Mouse (Mus musculus) ES-E14 (cell line): ENCODE measurements at regions not wholly inside any gene's neighbourhood (a gene's known extent, or its start where the extent isn't known, plus 50 kb on each side); places are given as distances from the start of the nearest gene placed in this dataset.

Experiments used
- DNase-seq: peaks from one replicate; pipeline ENCODE4 v3.0.0-alpha.2; 2013; ENCODE audit warnings: low read depth, low spot score
- H3K27ac ChIP-seq: 2 replicates; pipeline ENCODE4 v1.5.1; 2012; ENCODE audit warnings: low read depth, mild to moderate bottlenecking, low read length, moderate library complexity, mixed read lengths; ENCODE audit not compliant: poor library complexity, insufficient read depth, severe bottlenecking
- H3K36me3 ChIP-seq: 2 replicates; pipeline ENCODE4 v1.6.1; 2012; ENCODE audit warnings: mild to moderate bottlenecking, low read length, moderate library complexity, mixed read lengths; ENCODE audit not compliant: control insufficient read depth, poor library complexity, insufficient read depth, severe bottlenecking
- H3K4me1 ChIP-seq, 2 experiments: fragments of 150-350 bp in 1 of 2; sonication (generic) in 1 of 2; 2 replicates each; pipeline ENCODE4 v1.6.1; 2012; ENCODE audit warnings: low read length in 2 of 2, mild to moderate bottlenecking in 1 of 2, mixed read lengths in 1 of 2; ENCODE audit not compliant: control insufficient read depth in 2 of 2, insufficient read depth in 2 of 2, poor library complexity in 1 of 2
- H3K4me3 ChIP-seq, 2 experiments: fragments of 150-350 bp in 1 of 2; sonication (generic) in 1 of 2; 2 replicates each; pipeline ENCODE4 v1.5.1; 2012; ENCODE audit warnings: low read length in 2 of 2, low read depth in 1 of 2, mild to moderate bottlenecking in 1 of 2, mixed read lengths in 1 of 2; ENCODE audit not compliant: insufficient read depth in 1 of 2, poor library complexity in 1 of 2, severe bottlenecking in 1 of 2
- H3K9ac ChIP-seq: 2 replicates; pipeline ENCODE4 v1.6.1; 2012; ENCODE audit warnings: low read depth, mild to moderate bottlenecking, low read length, mixed read lengths; ENCODE audit not compliant: poor library complexity, insufficient read depth, severe bottlenecking
- H3K9me3 ChIP-seq: fragments of 150-350 bp; sonication (generic); 2 replicates; pipeline ENCODE4 v1.6.1; 2012; ENCODE audit warnings: low read depth, mild to moderate bottlenecking, low read length; ENCODE audit not compliant: control insufficient read depth, insufficient read depth
- CHD2 ChIP-seq: IDR thresholded peaks from 2 replicates; pipeline ENCODE4 v1.6.1; 2014; ENCODE audit warnings: mild to moderate bottlenecking, low read depth, low read length, inconsistent platforms
- HCFC1 ChIP-seq: IDR thresholded peaks from 2 replicates; pipeline ENCODE4 v1.6.1; 2012; ENCODE audit warnings: low read length, inconsistent platforms, borderline replicate concordance; ENCODE audit not compliant: insufficient read depth
- MAFK ChIP-seq: IDR thresholded peaks from 2 replicates; pipeline ENCODE4 v1.6.1; 2014; ENCODE audit warnings: mild to moderate bottlenecking, low read depth, low read length, inconsistent platforms; ENCODE audit not compliant: insufficient read depth
- ZC3H11A ChIP-seq: IDR thresholded peaks from 2 replicates; pipeline ENCODE4 v1.6.1; 2012; ENCODE audit warnings: low read depth, mild to moderate bottlenecking, inconsistent platforms, low read length, borderline replicate concordance
- ZNF384 ChIP-seq: IDR thresholded peaks from 2 replicates; pipeline ENCODE4 v1.6.1; 2012; ENCODE audit warnings: low read depth, low read length, inconsistent platforms
- in situ Hi-C, 2 experiments: fragments of 600-800 bp; cut with MboI; formaldehyde crosslinking; loops; one replicate each; pipeline ENCODE4 v1.15.1; 2025; ENCODE audit warnings: low sequenced_read_pairs in 2 of 2, inconsistent platforms in 1 of 2; ENCODE audit not compliant: unreplicated experiment in 2 of 2

GRCm38 (mm10) chr19:14035371-14035770 is 122.0 kb downstream of the Olfr1505 start:
- no peaks in the 10 kb centered on the region for H3K9me3 ChIP-seq
- TF ChIP-seq CHD2 (no peak), ZC3H11A (no peak), HCFC1 (no peak), ZNF384 (no peak), MAFK (no peak)
- no peak for DNase-seq
- H3K4me1 ChIP-seq = no peaks in the 10 kb centered on the region
- no peak overlapping the region for H3K9ac ChIP-seq
- in situ Hi-C loops = no loop called here
- no peak overlapping the region for H3K4me3 ChIP-seq
- H3K36me3 ChIP-seq = no peaks in the 10 kb centered on the region
- H3K27ac ChIP-seq = no peak overlapping the region

GRCm38 (mm10) chr19:14035785-14036184 is 122.5 kb downstream of the Olfr1505 start:
- H3K9me3 ChIP-seq = no peaks in the 10 kb centered on the region
- TF ChIP-seq ZNF384 (no peak), MAFK (no peak), HCFC1 (no peak), CHD2 (no peak), ZC3H11A (no peak)
- H3K4me1 ChIP-seq = no peaks in the 10 kb centered on the region
- no peak for DNase-seq
- no peaks in the 10 kb centered on the region for H3K36me3 ChIP-seq
- H3K9ac ChIP-seq = no peak overlapping the region
- in situ Hi-C loops = no loop called here
- no peak overlapping the region for H3K27ac ChIP-seq
- no peak overlapping the region for H3K4me3 ChIP-seq

- Histone ChIP-seq H3K27ac (no peak overlapping the region), H3K36me3 (no peaks in the 10 kb centered on the region), H3K4me3 (no peak overlapping the region), H3K9ac (no peak overlapping the region), H3K9me3 (no peaks in the 10 kb centered on the region), H3K4me1 (no peaks in the 10 kb centered on the region)
- TF ChIP-seq CHD2 = no peak
- TF ChIP-seq HCFC1 = no peak
- TF ChIP-seq ZC3H11A = no peak
- TF ChIP-seq MAFK = no peak
- TF ChIP-seq ZNF384 = no peak
- in situ Hi-C loops = no loop called here
- no peak for DNase-seq
These were observed 123.4 kb downstream of the Olfr1505 start for GRCm38 (mm10) chr19:14036750-14037149.

- H3K4me3 ChIP-seq = no peak overlapping the region
- no peak overlapping the region for H3K27ac ChIP-seq
- no peak for TF ChIP-seq MAFK
- no peak for TF ChIP-seq HCFC1
- no peak for TF ChIP-seq ZC3H11A
- TF ChIP-seq ZNF384 = no peak
- no peak for TF ChIP-seq CHD2
- in situ Hi-C loops = no loop called here
- no peak for DNase-seq
- no peaks in the 10 kb centered on the region for H3K4me1 ChIP-seq
- no peaks in the 10 kb centered on the region for H3K9me3 ChIP-seq
- H3K36me3 ChIP-seq = no peaks in the 10 kb centered on the region
- no peak overlapping the region for H3K9ac ChIP-seq
These were observed 129.4 kb downstream of the Olfr1505 start for GRCm38 (mm10) chr19:14042753-14043152.

- Histone ChIP-seq H3K4me3 (no peak overlapping the region), H3K36me3 (no peaks in the 10 kb centered on the region), H3K27ac (no peak overlapping the region), H3K4me1 (no peaks in the 10 kb centered on the region), H3K9ac (no peak overlapping the region), H3K9me3 (no peaks in the 10 kb centered on the region)
- in situ Hi-C loops = no loop called here
- TF ChIP-seq HCFC1 (no peak), CHD2 (no peak), ZC3H11A (no peak), MAFK (no peak), ZNF384 (no peak)
- peak; percentile 19 for DNase-seq
These were observed 132.1 kb downstream of the Olfr1505 start for GRCm38 (mm10) chr19:14045456-14045855.
